Mouse (Mus musculus) liver, adult (tissue): ENCODE results near the gene Gm21976.

ENCODE experiments used
- GATA4 ChIP-seq: IDR thresholded peaks from 2 replicates; pipeline ENCODE4 v1.6.1; 2014; ENCODE audit warnings: mild to moderate bottlenecking, low read length; ENCODE audit not compliant: insufficient replicate concordance

The Gm21976 gene

DNA sequence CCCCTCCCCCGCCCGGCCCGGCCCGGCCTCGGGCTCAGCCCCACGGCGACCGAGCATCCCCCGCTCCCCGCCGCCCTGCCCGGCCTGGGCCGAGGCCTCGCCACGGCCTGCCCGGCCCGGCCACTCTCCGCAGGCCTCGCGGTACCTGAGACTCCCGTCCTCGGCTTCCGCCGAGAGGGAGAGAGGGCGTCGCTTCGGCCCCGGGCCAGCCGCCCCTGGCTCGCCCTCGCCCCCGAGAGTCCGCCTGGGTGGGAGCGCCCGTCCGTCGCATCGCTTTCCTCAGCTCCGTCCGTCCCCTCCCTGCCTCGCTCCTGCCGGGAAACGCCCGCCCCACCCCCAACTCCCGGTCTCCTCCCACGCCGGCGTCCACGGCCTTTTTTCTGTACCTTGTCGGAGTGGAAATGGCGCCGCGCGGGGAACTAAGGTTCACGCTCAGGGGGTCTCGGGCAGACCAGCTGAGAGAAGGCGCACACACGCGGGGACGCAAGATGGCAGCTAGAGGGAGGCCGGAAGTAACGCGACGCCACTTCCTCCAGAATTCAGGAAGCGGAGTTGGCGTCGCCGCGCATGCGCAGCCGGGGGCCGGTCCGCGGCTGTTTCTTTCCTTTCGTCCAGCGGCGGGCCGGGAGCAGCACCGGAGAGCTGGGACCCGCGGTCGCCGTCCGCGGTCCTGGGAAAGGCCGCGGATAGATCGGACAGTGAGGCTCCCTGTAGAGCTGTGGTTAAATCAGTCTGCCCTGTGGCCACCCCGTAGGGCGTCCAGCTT lies 37.0 kb downstream of the Gm21976 start, which contains the start of gene Btf3:
Btf3 (minus strand) TSS at position 527 of the 766 bp plus-strand sequence.
- TF ChIP-seq GATA4, result no peak

DNA sequence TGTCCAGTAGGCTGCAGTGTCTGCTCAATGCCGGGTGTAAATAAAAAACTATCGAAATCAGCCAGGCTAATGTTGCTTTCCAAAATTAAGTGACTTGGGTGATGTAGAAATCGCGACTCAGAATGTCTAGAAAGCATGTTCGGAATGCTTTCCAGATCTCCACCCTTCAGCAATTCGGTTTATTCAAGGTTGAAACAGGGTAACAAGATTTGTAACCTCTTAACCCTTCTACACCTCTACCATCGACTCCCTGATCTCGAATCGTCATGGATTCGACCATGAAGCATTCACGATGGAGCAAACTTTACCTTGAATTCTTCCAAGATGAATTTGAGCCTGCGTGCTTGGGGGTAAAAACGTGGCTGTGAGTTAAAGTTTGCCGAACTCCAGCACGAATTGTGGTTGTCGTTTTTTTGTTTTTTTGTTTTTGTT lies 37.6 kb downstream of the Gm21976 start:
- no peak for TF ChIP-seq GATA4

DNA sequence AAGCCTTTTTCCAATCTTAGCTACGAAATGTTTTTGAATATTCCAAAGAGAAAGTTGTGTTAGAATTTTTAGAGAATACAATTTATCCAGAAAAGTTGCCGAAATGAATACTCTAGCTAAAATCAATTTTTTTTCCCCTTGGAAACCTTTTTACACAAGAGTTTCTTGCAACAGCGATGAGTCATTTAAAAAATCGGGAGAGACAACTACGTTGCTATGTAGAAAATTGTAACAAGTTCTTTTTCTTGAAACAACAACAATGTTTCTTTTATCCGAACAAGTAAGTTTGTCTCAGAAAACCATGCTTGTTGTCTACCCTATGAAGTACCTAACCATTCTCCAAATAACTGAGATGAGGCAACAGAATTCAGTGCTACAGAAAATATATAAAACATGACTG lies 38.2 kb downstream of the Gm21976 start:
- TF ChIP-seq GATA4, result no peak

DNA sequence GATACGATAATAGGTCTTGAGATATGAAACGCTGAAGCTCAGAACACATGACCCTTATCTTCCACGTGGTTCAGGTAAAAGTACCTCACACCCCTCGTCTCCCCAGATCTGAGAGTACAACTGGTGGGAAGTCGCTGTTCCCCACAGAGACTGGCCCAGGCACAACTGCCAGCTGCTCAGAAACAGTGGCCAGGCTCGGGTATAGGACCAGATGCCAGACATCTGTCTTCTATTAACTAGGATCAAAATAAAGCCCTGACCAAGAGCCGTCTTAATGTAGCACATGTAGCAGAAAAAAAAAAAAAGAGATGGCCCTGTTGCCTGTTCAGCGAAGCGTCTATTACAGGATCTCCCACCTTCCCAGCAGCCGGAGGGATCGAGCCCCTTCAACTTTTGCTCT lies 45.3 kb downstream of the Gm21976 start:
- no peak for TF ChIP-seq GATA4

DNA sequence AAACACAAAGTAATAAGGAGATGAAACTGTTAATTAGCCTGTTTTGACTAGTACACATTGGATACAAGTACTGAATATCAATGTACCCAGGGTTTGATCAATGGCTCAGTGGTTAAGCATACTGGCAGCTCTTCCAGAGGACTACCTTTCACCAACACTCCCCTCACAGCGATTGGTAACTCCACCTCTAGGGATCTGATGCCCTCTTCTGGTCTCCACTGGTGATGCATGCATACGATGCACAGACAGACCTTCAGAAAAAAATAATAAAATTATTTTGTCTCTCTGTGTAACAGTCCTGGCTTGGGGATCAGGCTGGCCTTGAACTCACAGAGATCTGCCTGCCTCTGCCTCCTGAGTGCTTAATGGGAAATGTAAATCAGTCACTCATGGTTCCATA lies 52.4 kb downstream of the Gm21976 start:
- TF ChIP-seq GATA4, result no peak

DNA sequence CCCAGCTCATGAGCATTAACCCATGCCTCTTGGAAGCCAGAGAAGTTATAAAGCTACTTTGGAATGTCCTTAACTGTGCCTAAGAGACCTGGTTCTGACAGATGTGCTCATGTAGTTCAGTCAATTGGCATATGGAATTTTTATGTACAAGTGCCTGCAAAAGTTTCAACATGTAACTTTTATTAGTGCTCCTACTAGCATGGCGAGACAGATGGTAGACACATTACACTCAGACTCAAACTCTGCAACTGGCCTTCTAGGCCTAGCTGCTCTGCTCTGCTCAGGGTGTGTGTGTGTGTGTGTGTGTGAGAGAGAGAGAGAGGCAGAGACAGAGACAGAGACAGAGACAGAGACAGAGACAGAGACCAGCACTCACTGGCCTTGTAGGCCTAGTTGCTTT lies 56.5 kb downstream of the Gm21976 start:
- TF ChIP-seq GATA4, result no peak

DNA sequence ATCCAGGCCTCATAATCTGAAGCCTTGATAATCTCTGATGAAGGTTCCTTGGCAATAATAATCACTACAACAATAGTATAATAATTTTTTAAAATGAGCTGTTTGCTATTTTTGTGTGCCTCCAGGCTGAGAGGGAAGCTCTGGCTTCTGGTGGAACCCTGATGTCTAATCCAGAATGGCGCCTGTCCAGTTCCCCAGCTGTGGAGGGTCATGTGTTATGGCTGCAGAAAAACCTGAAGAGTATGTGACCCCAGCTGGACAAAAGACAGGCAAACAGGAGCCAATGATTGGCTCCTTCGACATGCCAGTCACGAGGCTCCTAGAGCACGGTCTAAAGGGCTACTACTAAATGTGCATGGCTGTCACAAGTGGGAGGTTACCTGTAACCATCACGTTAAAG lies 60.8 kb downstream of the Gm21976 start:
- TF ChIP-seq GATA4, result no peak

DNA sequence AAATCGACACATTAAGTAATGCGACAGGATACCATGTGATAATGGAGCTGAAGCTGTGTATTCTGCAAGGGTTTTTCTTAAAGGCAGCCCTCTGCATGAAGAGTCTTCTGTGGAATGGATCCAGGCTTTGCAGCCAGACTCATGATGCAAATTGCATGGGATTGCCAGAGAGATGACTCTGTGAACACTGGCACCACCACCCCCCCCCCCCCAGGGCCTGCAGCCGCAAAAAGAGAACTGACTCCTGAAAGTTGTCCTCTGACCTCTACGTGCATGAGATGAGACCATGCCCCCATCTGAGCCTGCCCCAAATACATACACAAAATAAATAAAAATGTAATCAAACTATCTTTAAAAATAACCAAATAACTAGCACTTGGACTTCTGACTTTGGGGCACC lies 69.8 kb downstream of the Gm21976 start:
- no peak for TF ChIP-seq GATA4

DNA sequence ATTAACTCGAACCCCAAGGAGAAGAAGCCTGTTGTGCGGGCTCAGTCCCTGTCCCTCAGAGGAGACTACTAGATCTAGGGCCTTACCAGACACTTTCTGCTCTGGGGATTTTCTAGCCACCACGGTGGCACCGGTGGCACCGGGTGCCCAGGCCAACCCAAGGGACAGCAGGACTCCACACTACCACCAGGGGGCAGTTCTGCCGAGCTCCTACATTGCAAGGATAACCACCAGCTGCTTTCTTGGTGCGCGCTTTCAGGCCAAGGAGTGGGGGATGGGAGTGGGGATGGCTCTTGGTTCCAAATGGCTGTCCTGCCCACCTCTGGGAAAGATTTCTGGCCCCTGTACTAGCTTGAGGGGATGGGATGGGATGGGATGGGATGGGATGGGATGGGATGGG lies 71.8 kb downstream of the Gm21976 start:
- no peak for TF ChIP-seq GATA4

DNA sequence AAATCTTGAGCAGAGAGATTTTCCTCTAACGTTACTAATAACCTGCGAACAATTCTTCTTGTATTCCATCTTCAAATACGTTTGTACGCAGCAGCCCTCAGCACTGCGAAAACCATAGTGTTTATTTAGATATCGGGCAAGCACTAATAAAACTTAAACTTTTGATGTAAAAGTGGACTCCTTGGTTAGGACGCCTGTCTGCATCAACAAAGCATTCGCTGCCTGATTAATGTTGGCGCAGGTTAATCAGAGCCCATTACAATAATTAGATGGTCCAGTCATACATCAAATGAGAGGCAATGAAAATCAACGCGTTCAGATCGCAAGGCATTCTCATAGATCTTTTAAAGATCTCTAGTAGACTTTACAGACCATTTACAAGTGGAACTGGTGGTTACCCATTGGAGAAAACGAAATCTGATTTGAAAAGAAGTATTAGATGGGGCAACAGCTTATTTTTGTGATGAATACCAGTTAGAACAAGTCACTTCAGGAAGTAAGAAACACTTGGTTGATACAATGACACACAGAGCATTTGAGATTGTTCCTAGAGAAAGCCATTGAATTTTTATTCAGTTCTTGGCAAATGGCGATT lies 72.8 kb downstream of the Gm21976 start:
- TF ChIP-seq GATA4, result no peak

DNA sequence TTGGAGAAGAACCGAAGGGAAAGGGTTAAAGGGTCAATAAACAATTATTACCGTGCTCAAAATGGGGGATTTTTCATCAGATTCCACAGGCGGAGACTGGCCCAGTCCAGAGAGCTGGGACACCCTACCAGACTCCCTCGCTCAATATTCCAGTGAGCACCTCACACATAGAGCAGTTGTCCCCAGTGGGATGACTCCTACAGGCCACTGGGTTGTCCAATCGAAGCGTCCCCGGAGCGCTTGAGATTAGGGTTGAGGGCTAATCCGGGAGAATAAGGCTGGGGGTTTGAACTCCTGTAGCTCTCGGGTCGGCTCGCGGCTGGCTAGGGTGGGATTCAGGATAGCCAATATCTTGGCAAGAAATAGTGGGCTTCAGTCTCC lies 74.0 kb downstream of the Gm21976 start:
- TF ChIP-seq GATA4, result no peak

DNA sequence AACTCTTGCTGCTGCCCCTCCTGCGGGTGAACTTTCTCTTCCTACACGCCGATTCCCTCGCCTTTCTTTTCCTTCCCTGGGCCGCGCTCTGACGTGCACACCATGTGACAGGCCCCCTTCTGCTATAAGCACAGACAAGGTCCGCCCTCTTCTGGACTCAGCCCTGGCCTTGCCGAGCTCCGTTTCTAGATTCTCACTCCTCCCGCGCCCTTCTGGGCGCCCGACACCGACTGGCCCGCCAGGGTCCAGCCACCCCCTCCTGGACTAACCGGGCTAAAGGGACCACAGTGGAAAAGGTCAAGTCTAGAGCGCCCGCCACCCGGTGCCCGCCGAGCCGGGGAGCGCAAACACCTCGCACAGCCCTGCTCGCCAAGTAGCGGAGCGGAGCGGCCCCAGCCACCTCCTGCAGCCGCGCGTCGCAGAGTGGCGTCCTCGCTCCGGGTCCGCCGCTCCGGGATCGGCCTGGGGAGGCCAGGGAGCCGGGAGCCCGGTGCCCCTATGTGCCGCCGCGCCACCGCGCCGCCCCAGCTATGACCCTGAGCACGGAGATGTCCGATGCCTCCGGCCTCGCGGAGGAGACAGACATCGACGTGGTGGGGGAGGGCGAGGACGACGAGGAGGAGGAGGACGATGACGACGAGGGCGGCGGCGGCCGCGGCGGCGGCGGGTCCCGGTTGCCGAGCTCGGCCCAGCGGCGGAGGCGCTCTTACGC lies 74.6 kb downstream of the Gm21976 start, which contains the start of gene Foxd1:
Foxd1 (plus strand) TSS at position 153 of the 712 bp plus-strand sequence.
- TF ChIP-seq GATA4, result no peak

DNA sequence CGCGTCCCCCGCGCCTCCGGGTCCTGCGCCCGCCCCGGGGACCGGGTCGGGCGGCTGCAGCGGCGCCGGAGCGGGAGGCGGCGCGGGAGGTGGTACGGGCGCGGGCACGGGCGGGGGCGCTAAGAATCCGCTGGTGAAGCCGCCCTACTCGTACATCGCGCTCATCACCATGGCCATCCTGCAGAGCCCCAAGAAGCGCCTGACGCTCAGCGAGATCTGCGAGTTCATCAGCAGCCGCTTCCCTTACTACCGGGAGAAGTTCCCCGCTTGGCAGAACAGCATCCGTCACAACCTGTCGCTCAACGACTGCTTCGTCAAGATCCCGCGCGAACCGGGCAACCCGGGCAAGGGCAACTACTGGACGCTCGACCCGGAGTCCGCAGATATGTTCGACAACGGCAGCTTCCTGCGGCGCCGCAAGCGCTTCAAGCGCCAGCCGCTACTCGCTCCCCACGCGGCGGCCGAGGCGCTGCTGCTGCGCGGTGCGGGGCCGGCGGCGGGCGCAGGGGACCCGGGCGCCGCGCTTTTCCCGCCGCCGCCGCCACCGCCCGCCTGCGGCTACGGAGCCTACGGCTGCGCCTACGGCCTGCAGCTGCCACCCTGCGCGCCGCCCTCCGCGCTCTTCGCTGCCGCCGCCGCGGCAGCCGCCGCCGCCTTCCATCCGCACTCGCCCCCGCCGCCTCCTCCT lies 75.3 kb downstream of the Gm21976 start:
- no peak for TF ChIP-seq GATA4

DNA sequence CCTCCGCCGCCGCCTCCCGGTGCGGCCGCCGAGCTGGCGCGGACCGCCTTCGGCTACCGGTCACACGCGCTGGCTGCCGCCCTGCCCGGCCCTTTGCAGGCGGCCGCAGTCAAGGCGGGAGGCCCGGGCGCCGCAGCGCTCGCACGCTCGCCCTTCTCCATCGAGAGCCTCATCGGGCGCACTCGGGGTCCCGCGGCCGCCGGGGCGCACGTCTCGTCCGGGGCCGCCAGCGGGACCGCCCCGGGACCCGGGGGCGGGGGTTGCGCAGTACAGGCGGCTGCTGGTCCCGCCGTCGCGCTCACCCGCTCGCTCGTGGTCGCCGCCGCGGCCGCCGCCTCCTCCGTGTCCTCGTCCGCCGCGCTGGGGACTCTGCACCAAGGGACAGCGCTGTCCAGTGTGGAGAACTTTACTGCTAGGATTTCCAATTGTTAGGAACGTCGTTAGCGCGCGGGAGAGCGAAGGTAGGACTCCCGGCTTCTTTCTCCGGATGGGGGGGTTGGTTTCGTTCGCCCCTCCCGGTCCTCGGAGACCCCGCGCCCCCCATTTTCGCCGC lies 75.9 kb downstream of the Gm21976 start:
- no peak for TF ChIP-seq GATA4
